Mouse (Mus musculus): ENCODE measurements around the gene Ahrr.

GRCm38 (mm10) chr13:74292167-74292566, at the start of gene Ahrr:
- no peak for TF ChIP-seq CTCF (IDR thresholded peaks at IDR 0.05; ENCODE audit: extremely low read depth, insufficient read depth, insufficient read length, insufficient replicate concordance)
- no peak for TF ChIP-seq POLR2A (IDR thresholded peaks at IDR 0.05; ENCODE audit: low read depth, low read length)

Data from spleen, adult 2 months (tissue).